Comparison of ENCODE assay signal across 8 mouse cellular contexts in genomic region chr9:109094553-109095136, GRCm38 (mm10). TPM values are rescaled to one million over a fixed set of nuclear protein-coding genes. Genes with fewer than 3 reads are reported as not detected.
DNase-seq lines count a peak whose midpoint lies in the region; ATAC-seq and TF ChIP-seq lines count a peak whose summit lies in the region.

No protein-coding gene starts in this region.

- WGBS in embryonic facial prominence, embryonic 14.5 days, result 0% methylated on average over 13 of the region's 21 CpGs
- WGBS in kidney, embryonic 16.5 days, result under 1% methylated on average over 21 of the region's 21 CpGs

- H3K9me3 ChIP-seq in embryonic facial prominence, embryonic 14.5 days (ENCODE audit: control insufficient read depth, low read length), result no peaks in the 10 kb centered on the region
- H3K9me3 ChIP-seq in kidney, embryonic 16.5 days (ENCODE audit: low read length), result no peaks in the 10 kb centered on the region

- H3K27me3 ChIP-seq in testis, adult 2 months (ENCODE audit: control insufficient read depth, insufficient read depth, low read length), result no peaks in the 10 kb centered on the region
- no peaks in the 10 kb centered on the region for H3K27me3 ChIP-seq in embryonic facial prominence, embryonic 14.5 days (replicated peaks; ENCODE audit: control insufficient read depth, insufficient read depth, low read length)
- H3K27me3 ChIP-seq in kidney, embryonic 16.5 days (ENCODE audit: insufficient read depth, low read length), result no peaks in the 10 kb centered on the region

- no peak for TF ChIP-seq CTCF in testis, adult 2 months (IDR thresholded peaks at IDR 0.05; ENCODE audit: control insufficient read depth, insufficient read depth, insufficient replicate concordance, low read depth, low read length)

- peak overlapping the region; percentile 85 for H3K4me2 ChIP-seq in embryonic facial prominence, embryonic 14.5 days (ENCODE audit: low read depth, low read length)
- peak overlapping the region; percentile 74 for H3K4me2 ChIP-seq in kidney, embryonic 16.5 days (replicated peaks; ENCODE audit: low read depth, low read length)

- no peak for TF ChIP-seq POLR2A in testis, adult 2 months (IDR thresholded peaks at IDR 0.05; ENCODE audit: control insufficient read depth, low read depth, low read length)

- no peaks in the 10 kb centered on the region for H3K36me3 ChIP-seq in testis, adult 2 months (ENCODE audit: control insufficient read depth, insufficient read depth, low read length)
- H3K36me3 ChIP-seq in embryonic facial prominence, embryonic 14.5 days (ENCODE audit: control insufficient read depth, insufficient read depth, low read length), result peaks cover 21% of the 10 kb centered on the region
- peaks cover 8% of the 10 kb centered on the region for H3K36me3 ChIP-seq in kidney, embryonic 16.5 days (ENCODE audit: insufficient read depth, low read length)

- H3K9ac ChIP-seq in embryonic facial prominence, embryonic 14.5 days (ENCODE audit: low read depth, low read length), result peak overlapping the region; percentile 97
- peak overlapping the region; percentile 98 for H3K9ac ChIP-seq in kidney, embryonic 16.5 days (replicated peaks; ENCODE audit: low read length)

- peaks cover 17% of the 10 kb centered on the region for H3K4me1 ChIP-seq in testis, adult 2 months (ENCODE audit: control insufficient read depth, insufficient read depth, low read length)
- peaks cover 41% of the 10 kb centered on the region for H3K4me1 ChIP-seq in embryonic facial prominence, embryonic 14.5 days (ENCODE audit: control insufficient read depth, insufficient read depth, low read length)
- H3K4me1 ChIP-seq in kidney, embryonic 16.5 days (ENCODE audit: insufficient read depth, low read length), result peaks cover 66% of the 10 kb centered on the region

- peak; percentile 16 for ATAC-seq in embryonic facial prominence, embryonic 14.5 days (ENCODE audit: low read depth)
- peak; percentile 13 for ATAC-seq in kidney, embryonic 16.5 days (ENCODE audit: low FRiP score, low TSS enrichment)

- peak overlapping the region; percentile 63 for H3K27ac ChIP-seq in testis, adult 2 months (ENCODE audit: control insufficient read depth, insufficient read depth, low read depth, low read length)
- H3K27ac ChIP-seq in embryonic facial prominence, embryonic 14.5 days (replicated peaks; ENCODE audit: low read depth, low read length), result peak overlapping the region; percentile 100
- H3K27ac ChIP-seq in kidney, embryonic 16.5 days (ENCODE audit: low read length), result peak overlapping the region; percentile 99

- H3K4me3 ChIP-seq in testis, adult 2 months (ENCODE audit: control insufficient read depth, low read depth, low read length), result peak overlapping the region; percentile 86
- peak overlapping the region; percentile 77 for H3K4me3 ChIP-seq in embryonic facial prominence, embryonic 14.5 days (ENCODE audit: low read depth, low read length)
- peak overlapping the region; percentile 75 for H3K4me3 ChIP-seq in kidney, embryonic 16.5 days (ENCODE audit: low read length)

- DNase-seq in testis, postnatal 14 days (ENCODE audit: low spot score), result no peak
- peak; percentile 78 for DNase-seq in embryonic facial prominence, embryonic 14.5 days (ENCODE audit: low spot score)
- peak; percentile 85 for DNase-seq in lung, postnatal 36 days
- DNase-seq in c-Kit-positive CD71-positive TER-119-positive erythroid progenitor cells, embryonic 14.5 days (ENCODE audit: low spot score), result no peak
- no peak for DNase-seq in cerebellum, adult 11-12 months
- no peak for DNase-seq in cerebellum, adult 9-11 months

RNA-seq across cellular contexts. Expression of gene Plxnb1, which starts 0.5 kb away (rescaled TPM):
- polyA plus RNA-seq in testis, adult 2 months (2012; rRNA removed), result 5.8 and 6.0 TPM in 2 replicates
- 9.1 and 9.7 TPM in 2 replicates for polyA plus RNA-seq in embryonic facial prominence, embryonic 14.5 days (2014; fragmentation: Nextera tagmentation; extraction: Ambion mirVana)
- 18.9 and 19.8 TPM in 2 replicates for polyA plus RNA-seq in kidney, embryonic 16.5 days (2015; fragmentation: Nextera tagmentation; extraction: Ambion mirVana)

RNA-seq across cellular contexts. Expression of gene Tma7, which starts 12.3 kb away (rescaled TPM):
- polyA plus RNA-seq in testis, adult 2 months (2012; rRNA removed), result 66.4 and 120 TPM in 2 replicates
- polyA plus RNA-seq in embryonic facial prominence, embryonic 14.5 days (2014; fragmentation: Nextera tagmentation; extraction: Ambion mirVana), result 612 and 655 TPM in 2 replicates
- 494 and 537 TPM in 2 replicates for polyA plus RNA-seq in kidney, embryonic 16.5 days (2015; fragmentation: Nextera tagmentation; extraction: Ambion mirVana)

RNA-seq across cellular contexts. Expression of gene Ccdc51, which starts 12.4 kb away (rescaled TPM):
- 1.6 TPM in 2 replicates for polyA plus RNA-seq in testis, adult 2 months (2012; rRNA removed)
- 11.4 and 11.6 TPM in 2 replicates for polyA plus RNA-seq in embryonic facial prominence, embryonic 14.5 days (2014; fragmentation: Nextera tagmentation; extraction: Ambion mirVana)
- polyA plus RNA-seq in kidney, embryonic 16.5 days (2015; fragmentation: Nextera tagmentation; extraction: Ambion mirVana), result 16.5 and 16.8 TPM in 2 replicates

RNA-seq across cellular contexts. Expression of gene Atrip, which starts 20.7 kb away (rescaled TPM):
- 12.1 and 13.5 TPM in 2 replicates for polyA plus RNA-seq in testis, adult 2 months (2012; rRNA removed)
- 19.5 and 25.0 TPM in 2 replicates for polyA plus RNA-seq in embryonic facial prominence, embryonic 14.5 days (2014; fragmentation: Nextera tagmentation; extraction: Ambion mirVana)
- 26.7 and 30.7 TPM in 2 replicates for polyA plus RNA-seq in kidney, embryonic 16.5 days (2015; fragmentation: Nextera tagmentation; extraction: Ambion mirVana)

RNA-seq across cellular contexts. Expression of gene Trex1, which starts 35.1 kb away (rescaled TPM):
- 5.0 and 6.3 TPM in 2 replicates for polyA plus RNA-seq in testis, adult 2 months (2012; rRNA removed)
- polyA plus RNA-seq in embryonic facial prominence, embryonic 14.5 days (2014; fragmentation: Nextera tagmentation; extraction: Ambion mirVana), result 15.5 and 17.6 TPM in 2 replicates
- polyA plus RNA-seq in kidney, embryonic 16.5 days (2015; fragmentation: Nextera tagmentation; extraction: Ambion mirVana), result 13.6 and 16.6 TPM in 2 replicates

Comparison
In these comparisons a context has a peak if more than half of its experiments do, and no peak if none do; other contexts are left out.
1. DNase-seq: peak in embryonic facial prominence, embryonic 14.5 days (single experiment) and lung, postnatal 36 days (single experiment); none in testis, postnatal 14 days (single experiment), c-Kit-positive CD71-positive TER-119-positive erythroid progenitor cells, embryonic 14.5 days (single experiment), cerebellum, adult 11-12 months (single experiment) and cerebellum, adult 9-11 months (single experiment).
2. Peak in every context shown above with its lines, with median percentiles within 50 percentile points of each other: H3K27ac ChIP-seq and H3K4me3 ChIP-seq.